Mouse (Mus musculus) thymus, adult 2 months (tissue): ENCODE data around the gene Ctnnbl1.

Experiments
- CTCF ChIP-seq: fragments of 200-500 bp; IDR thresholded peaks from 2 replicates; pipeline ENCODE4 v1.5.1; 2012; ENCODE audit warnings: mild to moderate bottlenecking, control low read depth, low read length, moderate library complexity, borderline replicate concordance; ENCODE audit not compliant: control insufficient read depth, poor library complexity, insufficient read depth; ENCODE audit errors: extremely low read depth
- POLR2A ChIP-seq: fragments of 200-500 bp; IDR thresholded peaks from 2 replicates; pipeline ENCODE4 v1.6.1; 2012; ENCODE audit warnings: mild to moderate bottlenecking, low read length, control low read depth, moderate library complexity; ENCODE audit not compliant: control insufficient read depth, poor library complexity, insufficient read depth; ENCODE audit errors: extremely low read depth

DNA sequence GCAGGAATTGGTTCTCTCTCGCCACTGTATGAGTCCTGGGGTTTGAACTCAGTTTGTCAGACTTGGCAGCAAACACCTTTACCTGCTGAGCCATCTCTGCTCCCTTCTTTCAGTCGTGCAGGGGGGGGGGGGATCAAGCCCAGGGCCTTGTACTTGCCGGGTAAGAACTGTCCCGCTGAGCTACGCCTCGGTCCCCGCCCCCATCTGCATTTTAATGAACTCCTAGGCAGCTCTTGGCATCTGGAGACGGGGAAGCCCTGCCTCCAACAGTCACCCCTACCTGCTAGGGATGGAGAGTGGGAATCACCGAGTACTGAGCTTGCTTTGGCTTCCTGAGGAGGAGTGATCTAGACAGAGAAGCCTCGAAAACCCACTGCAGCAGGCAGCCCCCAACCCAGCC is 181.3 kb downstream of the Ctnnbl1 start:
- TF ChIP-seq CTCF (no peak), POLR2A (no peak)
